Mouse (Mus musculus) mature B cell (primary cell): ENCODE data around the gene Irf2bpl.

Source experiments
- in situ Hi-C: fragments of 300-500 bp; cut with MboI; formaldehyde crosslinking; loops from 2 replicates; pipeline ENCODE4 v1.14.3; 2019

Irf2bpl gene

GRCm38 (mm10) chr12:86884197-86885058, at the start of gene Irf2bpl:
TSS of gene Irf2bpl (minus strand) at chr12:86884798.
- in situ Hi-C loops = no loop called here

- in situ Hi-C loops = no loop called here
Measured at GRCm38 (mm10) chr12:86932575-86932952, 48.0 kb upstream of the Irf2bpl start.

GRCm38 (mm10) chr12:86931919-86932574, 47.4 kb upstream of the Irf2bpl start:
- in situ Hi-C loops = no loop called here

DNA sequence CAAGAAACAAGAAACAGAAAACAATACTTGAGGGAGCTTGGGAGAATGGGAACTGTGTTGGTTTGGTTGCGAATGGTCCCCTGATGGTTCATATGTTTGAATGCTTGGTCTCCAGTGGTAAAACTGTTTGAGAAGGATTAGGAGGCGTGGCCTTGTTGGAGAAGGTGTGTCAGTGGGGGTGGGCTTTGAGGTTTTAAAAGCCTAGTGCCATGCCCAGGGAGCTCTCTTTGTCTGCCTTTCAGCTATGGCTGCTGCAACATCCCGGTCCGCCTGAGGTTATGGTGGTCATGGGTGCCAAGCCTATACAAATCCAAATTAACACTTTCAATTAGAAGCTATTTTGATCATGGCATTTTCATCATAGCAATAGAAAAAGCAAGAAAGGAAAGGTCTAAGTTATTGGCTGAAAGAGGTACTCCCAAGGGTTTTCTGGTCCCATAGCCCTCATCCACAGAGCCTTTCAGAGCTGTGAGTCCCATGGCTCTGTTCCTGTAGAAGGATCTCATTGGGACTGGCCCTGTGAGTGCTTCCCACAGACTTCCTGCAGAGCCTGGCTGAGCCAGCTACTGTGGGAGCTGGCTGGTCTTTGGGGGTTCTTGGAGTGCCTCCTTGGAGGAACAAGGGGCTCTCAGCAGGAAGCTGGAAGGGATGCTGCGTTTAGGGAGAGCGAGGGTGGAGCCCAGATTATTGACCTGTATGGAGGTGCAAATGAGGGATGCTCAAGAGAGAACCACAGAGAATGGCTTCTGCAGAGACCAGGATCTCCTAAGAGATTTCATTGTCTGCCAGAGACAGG, 46.5 kb upstream of the Irf2bpl start:
- in situ Hi-C loops = no loop called here

- in situ Hi-C loops = no loop called here
Measured at GRCm38 (mm10) chr12:86923837-86924236, 39.2 kb upstream of the Irf2bpl start.

DNA sequence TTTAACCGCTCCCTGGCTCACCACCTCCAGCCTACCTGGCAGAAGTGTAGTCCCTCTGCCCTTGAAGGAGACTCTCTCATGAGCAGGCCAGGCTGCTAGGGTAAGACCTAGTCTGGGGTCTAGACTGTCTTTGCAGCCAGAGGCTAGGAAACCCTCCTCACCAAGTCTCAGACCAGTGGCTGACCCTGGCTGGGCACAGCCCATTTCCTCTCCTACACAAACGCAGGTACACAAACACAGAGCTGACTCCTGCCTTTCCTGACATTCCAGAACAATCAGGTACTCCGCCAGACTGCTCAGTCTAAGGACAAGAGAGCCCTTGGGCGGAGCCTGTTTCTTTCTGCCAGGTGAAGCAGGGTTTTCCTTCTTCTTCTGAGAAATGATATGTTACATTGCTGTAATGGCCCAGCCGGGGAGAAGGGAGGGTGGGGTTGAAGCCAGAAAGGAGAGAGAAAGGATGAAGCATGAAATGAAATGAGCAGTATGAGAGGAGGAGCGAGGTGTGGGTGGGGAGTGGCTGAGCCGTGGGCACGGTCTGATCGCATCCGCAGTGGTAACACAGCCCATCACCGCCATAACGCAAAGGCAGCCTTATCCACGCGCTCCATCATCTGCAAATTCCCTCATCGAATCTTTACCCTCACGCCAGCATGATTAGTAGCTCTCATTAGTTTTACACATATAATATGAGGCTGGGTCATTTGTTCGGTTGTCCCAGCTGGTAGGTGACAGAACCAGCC, 34.6 kb upstream of the Irf2bpl start:
- in situ Hi-C loops = no loop called here

GRCm38 (mm10) chr12:86918361-86918967, 33.9 kb upstream of the Irf2bpl start:
- in situ Hi-C loops = no loop called here

DNA sequence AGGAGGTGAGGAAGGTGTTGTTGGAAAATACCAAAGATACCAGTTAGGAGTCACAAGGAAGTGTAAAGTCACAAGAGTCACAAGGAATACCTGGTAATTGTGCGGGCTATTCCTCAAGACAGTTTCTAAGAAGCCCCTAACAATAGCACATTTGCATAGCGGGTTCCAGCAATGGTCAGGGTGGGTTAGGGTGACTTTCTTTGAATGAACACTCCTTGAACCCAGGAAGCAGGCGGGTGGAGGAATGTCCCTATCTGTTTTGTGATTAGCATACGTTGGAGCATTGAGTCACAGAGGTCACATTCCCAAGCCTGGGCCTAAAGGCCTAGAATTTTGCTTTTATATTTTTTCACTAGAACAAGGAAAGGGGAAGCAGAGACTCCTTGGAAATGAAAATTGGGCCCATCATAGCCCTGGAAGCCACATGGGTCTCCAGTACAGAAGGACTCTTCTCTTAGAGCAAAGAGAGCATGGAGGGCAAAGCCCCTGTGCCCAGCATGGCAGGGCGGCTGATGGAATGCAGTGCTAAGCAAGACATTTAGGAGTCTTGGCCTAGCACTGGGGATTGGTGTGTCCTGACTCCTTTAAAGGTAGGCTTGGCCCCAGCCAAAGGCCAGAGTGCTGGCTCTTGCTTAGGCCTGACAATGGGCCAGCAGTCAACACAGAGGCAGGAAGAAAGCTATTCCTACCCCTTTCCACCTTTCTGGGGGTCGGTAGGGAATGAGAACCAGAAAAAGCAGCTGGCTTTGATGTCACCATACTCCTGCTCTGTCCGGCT, 32.4 kb upstream of the Irf2bpl start:
- in situ Hi-C loops = no loop called here

- in situ Hi-C loops = no loop called here
Measured at GRCm38 (mm10) chr12:86915617-86916016, 31.0 kb upstream of the Irf2bpl start.

DNA sequence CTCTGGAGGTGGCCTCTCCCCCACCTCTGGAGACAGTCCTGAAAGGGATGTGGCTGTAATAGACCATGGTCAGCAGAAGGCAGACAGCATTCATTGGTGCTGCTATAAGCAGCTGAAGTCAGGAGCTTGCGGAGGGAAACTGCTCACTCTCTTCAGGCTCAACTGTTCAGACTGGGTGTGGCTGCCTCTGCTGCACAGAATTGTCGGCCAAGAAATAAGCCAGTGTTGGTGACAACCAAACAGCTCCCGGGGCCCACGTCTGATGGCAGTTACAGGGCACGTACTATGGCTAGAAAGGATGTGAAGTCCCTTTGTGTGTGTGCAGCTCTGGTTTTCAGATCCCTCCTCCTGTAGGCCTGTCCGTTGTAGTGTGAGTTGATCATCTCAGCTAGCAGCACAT, 30.2 kb upstream of the Irf2bpl start:
- in situ Hi-C loops = no loop called here

DNA sequence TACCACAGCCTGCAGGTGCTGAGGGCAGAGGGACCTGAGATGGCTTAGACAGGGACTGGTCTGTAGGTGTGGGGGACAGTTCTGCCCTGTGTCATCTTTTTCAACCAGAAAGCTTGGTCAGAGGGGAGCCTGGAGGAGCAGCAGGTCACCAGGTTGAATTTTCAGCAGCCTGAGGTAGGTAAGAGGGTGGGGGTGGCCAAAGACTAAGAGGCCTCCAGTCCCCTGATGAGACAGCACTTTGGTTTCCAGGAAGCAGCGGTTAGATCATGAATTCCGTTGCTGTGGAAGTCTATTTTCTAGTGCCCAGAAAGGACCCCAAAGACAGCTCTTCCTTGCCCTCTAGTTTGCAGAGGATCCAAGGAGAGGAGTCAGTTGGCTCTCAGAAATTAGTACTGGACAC, 29.8 kb upstream of the Irf2bpl start:
- in situ Hi-C loops = no loop called here

- in situ Hi-C loops = no loop called here
Measured at GRCm38 (mm10) chr12:86912335-86913093, 27.9 kb upstream of the Irf2bpl start.

GRCm38 (mm10) chr12:86911482-86911931, 26.9 kb upstream of the Irf2bpl start:
- in situ Hi-C loops = no loop called here

GRCm38 (mm10) chr12:86906395-86906794, 21.8 kb upstream of the Irf2bpl start:
- in situ Hi-C loops = loop anchor here (5.0 kb wide), 1 partner anchor 114 kb away; no protein-coding TSS in a partner anchor

DNA sequence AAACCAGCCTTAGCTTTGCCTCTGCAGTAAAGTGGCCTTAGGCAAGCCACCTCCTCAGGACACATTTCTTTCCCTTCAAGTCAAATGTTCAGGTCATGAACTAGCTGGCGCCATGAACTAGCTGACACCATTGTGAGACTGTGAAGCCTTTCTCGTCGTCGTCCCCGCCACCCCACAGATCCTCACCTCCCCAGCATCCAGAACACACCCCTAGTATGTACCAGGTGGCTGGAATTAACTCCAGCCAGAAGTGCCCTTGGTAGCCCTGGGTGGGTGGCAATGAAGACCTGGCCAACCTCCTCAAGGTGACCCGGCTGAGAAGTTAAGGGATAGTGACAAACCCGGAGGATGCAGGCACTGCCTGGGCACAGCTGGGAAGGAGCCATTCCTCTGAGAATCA, 21.3 kb upstream of the Irf2bpl start:
- in situ Hi-C loops = loop anchor here (5.0 kb wide), 1 partner anchor 114 kb away; no protein-coding TSS in a partner anchor

DNA sequence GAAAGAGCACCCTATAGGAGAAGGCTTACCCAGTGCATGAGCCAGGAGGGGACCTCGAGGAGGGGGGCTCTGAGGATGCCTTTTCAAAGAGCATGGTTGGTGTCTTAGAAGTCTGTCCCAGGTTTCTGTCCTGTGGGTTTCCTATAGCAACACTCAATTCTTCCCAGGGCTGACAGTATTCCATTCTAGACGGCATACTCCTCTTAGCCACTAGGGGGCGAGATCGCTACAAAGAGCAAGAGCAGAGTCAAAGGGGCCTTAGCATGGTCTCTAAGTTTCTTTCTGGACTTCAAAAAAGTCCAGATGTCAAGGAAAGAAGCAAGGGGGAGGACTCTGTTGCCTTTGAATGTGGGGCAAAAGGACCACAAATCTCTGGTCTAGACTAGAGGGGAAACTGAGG, 20.6 kb upstream of the Irf2bpl start:
- in situ Hi-C loops = loop anchor here (5.0 kb wide), 1 partner anchor 113 kb away; no protein-coding TSS in a partner anchor

DNA sequence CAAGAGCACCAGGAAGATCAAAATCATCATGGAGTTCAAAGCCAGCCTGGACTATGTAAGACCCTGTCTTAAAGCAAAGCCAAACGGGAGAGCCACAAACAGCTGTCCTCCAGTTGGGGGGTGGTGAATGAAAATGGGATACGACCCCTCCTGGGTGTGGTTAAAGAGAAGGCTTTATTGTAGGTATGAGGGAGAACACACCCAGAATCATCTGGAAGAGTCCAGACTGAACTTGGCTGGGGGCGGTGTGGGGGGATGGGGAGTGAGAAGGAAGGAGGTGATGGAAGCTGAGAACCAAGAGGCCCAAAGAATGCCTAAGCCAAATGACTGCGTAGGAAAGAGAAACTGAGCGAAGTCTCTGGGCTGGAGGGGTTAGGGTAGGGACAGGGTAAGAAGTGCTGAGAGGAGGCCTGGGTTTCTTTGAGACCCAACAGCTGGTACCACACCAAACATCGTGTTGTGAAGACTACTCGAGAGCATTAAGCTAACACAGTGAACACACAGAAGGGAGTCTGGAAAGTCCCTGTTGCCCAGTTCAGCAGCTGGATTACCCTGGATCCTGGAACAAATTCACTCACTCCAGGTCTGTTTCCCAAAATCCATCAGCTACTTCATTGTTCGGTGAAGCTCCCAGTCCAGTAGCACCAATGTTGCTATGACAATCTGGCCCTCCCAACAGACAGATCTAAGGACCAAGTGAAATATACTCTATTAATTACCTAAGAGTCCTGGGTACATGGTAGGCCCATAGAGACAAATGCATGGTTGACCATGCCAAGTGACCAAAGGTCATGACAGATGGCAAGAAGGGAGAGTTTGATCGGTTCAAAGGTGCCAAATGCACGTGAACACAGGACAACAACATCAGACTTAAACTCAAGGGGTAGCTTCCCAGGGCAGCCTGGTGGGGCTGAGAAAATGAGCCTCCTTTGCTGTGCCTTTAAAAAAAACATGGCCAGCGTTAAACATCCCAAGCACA, 19.5 kb upstream of the Irf2bpl start:
- in situ Hi-C loops = no loop called here

- in situ Hi-C loops = no loop called here
Measured at GRCm38 (mm10) chr12:86899461-86900179, 15.0 kb upstream of the Irf2bpl start.
